Mouse (Mus musculus): ENCODE results near the gene C3. TPM values are rescaled to one million over a fixed set of nuclear protein-coding genes. Genes with fewer than 3 reads are reported as not detected.

Gene C3
- polyA plus RNA-seq, 1 experiment from 2014 or later, result 3.7 TPM

DNA sequence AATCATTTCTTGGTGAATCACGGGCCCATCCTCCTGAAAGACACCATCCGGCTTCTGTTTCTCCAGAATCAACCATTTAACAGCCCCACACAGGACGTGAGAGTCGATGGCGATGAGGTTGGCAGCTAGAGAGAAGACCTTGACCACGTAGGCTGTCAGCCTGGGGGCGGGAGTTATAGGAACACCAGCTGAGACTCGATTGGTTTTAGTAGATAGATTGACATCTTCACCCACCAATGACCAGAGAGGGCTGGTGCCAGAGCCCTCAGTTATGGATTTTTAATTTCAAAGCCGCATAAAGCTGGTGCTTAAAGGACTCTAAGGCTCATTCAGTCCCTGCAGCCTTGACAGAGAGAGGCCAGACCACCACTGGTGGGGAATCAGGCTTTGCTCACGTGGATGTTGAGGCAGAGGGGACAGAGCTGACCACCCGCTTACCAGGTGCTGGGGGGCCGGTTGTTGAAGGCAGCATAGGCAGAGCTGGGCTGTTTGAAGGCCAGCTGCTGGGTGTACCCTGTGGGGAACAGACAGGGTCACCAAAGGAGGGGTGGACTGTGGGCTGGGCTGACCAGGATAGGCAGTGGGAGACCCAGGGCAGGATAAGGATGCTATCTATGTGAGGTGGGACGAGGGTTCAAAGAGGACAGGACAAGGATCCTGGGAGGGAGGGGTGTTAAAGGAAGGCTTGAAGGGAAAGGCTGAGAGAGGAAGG lies 13.1 kb downstream of the C3 start:
- Histone ChIP-seq H3K4me1 (peaks cover 4% of the 10 kb centered on the region; the same call in 1 of the 2 replicates), H3K4me2 (peak overlapping the region; percentile 34), H3K9ac (replicated peaks) (no peak overlapping the region; the same call in 1 of the 2 replicates), H3K9me3 (replicated peaks) (no peaks in the 10 kb centered on the region), H3K4me3 (replicated peaks) (no peak overlapping the region), H3K36me3 (no peaks in the 10 kb centered on the region), H3K27me3 (replicated peaks) (no peaks in the 10 kb centered on the region), H3K27ac (replicated peaks) (no peak overlapping the region; the same call in 1 of the 2 replicates)
- 52% methylated on average over 13 of the region's 13 CpGs for WGBS
- ATAC-seq (ENCODE audit: low FRiP score), result peak; percentile 90

DNA sequence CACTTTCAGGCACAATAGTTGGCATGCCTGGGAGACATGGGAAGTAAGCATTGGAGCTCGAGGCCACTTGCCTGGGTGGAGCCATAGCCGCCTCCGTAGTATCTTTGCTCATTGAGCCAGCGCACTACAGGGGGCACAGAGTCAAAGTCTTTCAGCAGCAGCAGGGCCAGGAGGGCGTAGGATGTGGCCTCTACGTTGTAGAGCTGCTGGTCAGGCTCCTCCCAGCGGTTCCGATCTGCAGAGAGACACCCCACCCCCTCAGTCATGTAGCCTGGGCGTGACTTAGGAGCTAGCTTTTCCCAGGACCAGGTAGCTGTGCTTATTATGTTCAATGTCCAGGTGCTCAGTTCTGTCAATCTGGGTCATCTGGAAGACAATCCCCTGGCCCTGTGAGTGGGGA lies 16.4 kb downstream of the C3 start:
- Histone ChIP-seq H3K9me3 (replicated peaks) (no peaks in the 10 kb centered on the region), H3K36me3 (no peaks in the 10 kb centered on the region), H3K4me1 (peaks cover 4% of the 10 kb centered on the region; the same call in 1 of the 2 replicates), H3K9ac (replicated peaks) (no peak overlapping the region), H3K27ac (replicated peaks) (no peak overlapping the region), H3K27me3 (replicated peaks) (no peaks in the 10 kb centered on the region), H3K4me2 (no peak overlapping the region), H3K4me3 (replicated peaks) (no peak overlapping the region)
- ATAC-seq (ENCODE audit: low FRiP score), result no peak
- WGBS, result 66% methylated on average over 9 of the region's 9 CpGs

GRCm38 (mm10) chr17:57209330-57209729 lies 18.6 kb downstream of the C3 start:
- WGBS, result 81% methylated on average over 4 of the region's 4 CpGs
- H3K4me2 ChIP-seq, result no peak overlapping the region

GRCm38 (mm10) chr17:57207938-57208337 lies 20.0 kb downstream of the C3 start:
- H3K4me2 ChIP-seq, result no peak overlapping the region
- H3K9ac ChIP-seq (replicated peaks), result no peak overlapping the region
- H3K4me1 ChIP-seq, result no peaks in the 10 kb centered on the region
- H3K36me3 ChIP-seq, result no peaks in the 10 kb centered on the region
- no peak overlapping the region for H3K4me3 ChIP-seq (replicated peaks)
- no peaks in the 10 kb centered on the region for H3K27me3 ChIP-seq (replicated peaks)
- ATAC-seq (ENCODE audit: low FRiP score), result no peak
- 94% methylated on average over 3 of the region's 3 CpGs for WGBS
- no peak overlapping the region for H3K27ac ChIP-seq (replicated peaks)
- no peaks in the 10 kb centered on the region for H3K9me3 ChIP-seq (replicated peaks)

More at GRCm38 (mm10) chr17:57209330-57209729, 18.6 kb downstream of the C3 start:
- H3K9ac ChIP-seq (replicated peaks), result no peak overlapping the region
- no peak overlapping the region for H3K27ac ChIP-seq (replicated peaks)
- no peaks in the 10 kb centered on the region for H3K27me3 ChIP-seq (replicated peaks)
- H3K4me1 ChIP-seq, result no peaks in the 10 kb centered on the region
- H3K9me3 ChIP-seq (replicated peaks), result no peaks in the 10 kb centered on the region
- no peak for ATAC-seq (ENCODE audit: low FRiP score)
- H3K36me3 ChIP-seq, result no peaks in the 10 kb centered on the region
- H3K4me3 ChIP-seq (replicated peaks), result no peak overlapping the region

- H3K4me1 ChIP-seq, result no peaks in the 10 kb centered on the region
- no peak overlapping the region for H3K27ac ChIP-seq (replicated peaks)
- no peak overlapping the region for H3K4me2 ChIP-seq
- WGBS, result 84% methylated on average over 10 of the region's 10 CpGs
- no peaks in the 10 kb centered on the region for H3K9me3 ChIP-seq (replicated peaks)
- no peaks in the 10 kb centered on the region for H3K27me3 ChIP-seq (replicated peaks)
- no peak overlapping the region for H3K9ac ChIP-seq (replicated peaks)
- H3K36me3 ChIP-seq, result no peaks in the 10 kb centered on the region
- H3K4me3 ChIP-seq (replicated peaks), result no peak overlapping the region
- ATAC-seq (ENCODE audit: low FRiP score), result no peak
These were observed 25.9 kb downstream of the C3 start for GRCm38 (mm10) chr17:57201841-57202724.

DNA sequence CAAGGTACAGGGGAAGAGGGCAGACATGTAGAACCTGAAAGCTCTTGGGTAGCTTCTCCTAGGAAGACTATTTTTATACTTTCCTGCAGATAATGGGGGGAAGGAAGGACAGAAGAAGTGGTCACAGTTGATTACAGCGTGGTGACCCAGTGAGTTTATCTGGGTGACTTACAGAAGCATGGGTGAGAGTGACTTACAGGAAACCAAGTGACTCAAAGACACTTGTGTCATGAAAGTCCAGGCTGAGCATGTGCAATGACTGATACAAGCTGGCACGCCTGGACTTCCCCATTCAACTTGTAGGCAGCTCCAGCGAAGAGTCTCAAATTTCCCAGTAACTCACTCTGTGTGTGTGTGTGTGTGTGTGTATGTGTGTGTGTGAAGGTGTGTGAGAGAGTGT lies 29.7 kb downstream of the C3 start:
- no peak overlapping the region for H3K4me2 ChIP-seq
- H3K36me3 ChIP-seq, result no peaks in the 10 kb centered on the region
- no peak overlapping the region for H3K27ac ChIP-seq (replicated peaks)
- H3K9ac ChIP-seq (replicated peaks), result no peak overlapping the region
- no peaks in the 10 kb centered on the region for H3K9me3 ChIP-seq (replicated peaks)
- no peak for ATAC-seq (ENCODE audit: low FRiP score)
- no peaks in the 10 kb centered on the region for H3K27me3 ChIP-seq (replicated peaks)
- WGBS, result 87% methylated on average over 3 of the region's 3 CpGs
- no peaks in the 10 kb centered on the region for H3K4me1 ChIP-seq
- H3K4me3 ChIP-seq (replicated peaks), result no peak overlapping the region

GRCm38 (mm10) chr17:57195326-57196010 lies 32.5 kb downstream of the C3 start:
- Histone ChIP-seq H3K4me3 (replicated peaks) (no peak overlapping the region), H3K4me1 (no peaks in the 10 kb centered on the region), H3K27ac (replicated peaks) (no peak overlapping the region), H3K27me3 (replicated peaks) (no peaks in the 10 kb centered on the region), H3K4me2 (no peak overlapping the region), H3K36me3 (no peaks in the 10 kb centered on the region), H3K9me3 (replicated peaks) (no peaks in the 10 kb centered on the region), H3K9ac (replicated peaks) (no peak overlapping the region)
- ATAC-seq (ENCODE audit: low FRiP score), result no peak
- 81% methylated on average over 8 of the region's 8 CpGs for WGBS

- H3K4me2 ChIP-seq, result no peak overlapping the region
- WGBS, result 84% methylated on average over 3 of the region's 3 CpGs
- no peak for ATAC-seq (ENCODE audit: low FRiP score)
These were observed 33.2 kb downstream of the C3 start for GRCm38 (mm10) chr17:57194771-57195170.

DNA sequence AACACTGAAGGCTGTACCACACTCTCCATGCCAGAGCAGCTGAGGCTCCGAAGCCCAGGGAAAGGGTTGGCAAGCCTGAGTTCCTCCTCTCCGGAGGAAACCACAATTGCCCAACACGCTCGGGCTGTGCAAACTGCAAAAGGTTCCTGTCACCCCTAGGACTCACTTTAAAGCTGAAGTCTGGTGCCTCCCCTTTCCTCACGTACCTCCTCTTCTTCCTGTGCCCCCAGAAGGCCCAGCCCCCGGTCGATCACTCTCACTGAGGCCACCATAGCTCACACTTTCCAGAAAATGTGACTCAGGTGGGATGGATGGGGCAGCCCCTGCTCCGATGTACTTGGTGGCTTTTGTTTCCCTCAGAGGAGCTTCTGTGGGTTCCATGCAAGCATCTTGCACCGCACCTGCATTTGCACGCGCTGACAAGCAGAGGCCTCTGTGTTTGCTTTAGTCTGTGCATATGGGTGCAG lies 33.9 kb downstream of the C3 start, which contains the start of gene Tnfsf14:
Gene Tnfsf14 (minus strand): TSS at position 137 of the 467 bp plus-strand sequence.
- H3K36me3 ChIP-seq, result no peaks in the 10 kb centered on the region
- no peak within 1 kb of the TSS for H3K27ac ChIP-seq (replicated peaks)
- no peaks in the 10 kb centered on the region for H3K27me3 ChIP-seq (replicated peaks)
- no peak within 1 kb of the TSS for H3K4me3 ChIP-seq (replicated peaks)
- H3K9ac ChIP-seq (replicated peaks), result no peak within 1 kb of the TSS
- no peaks in the 10 kb centered on the region for H3K9me3 ChIP-seq (replicated peaks)
- no peak for ATAC-seq (ENCODE audit: low FRiP score)
- no peaks in the 10 kb centered on the region for H3K4me1 ChIP-seq
- WGBS, result 81% methylated on average over 11 of the region's 11 CpGs
- H3K4me2 ChIP-seq, result no peak within 1 kb of the TSS

More at GRCm38 (mm10) chr17:57194771-57195170, 33.2 kb downstream of the C3 start:
- Histone ChIP-seq H3K27ac (replicated peaks) (no peak overlapping the region), H3K4me3 (replicated peaks) (no peak overlapping the region), H3K9me3 (replicated peaks) (no peaks in the 10 kb centered on the region), H3K4me1 (no peaks in the 10 kb centered on the region), H3K27me3 (replicated peaks) (no peaks in the 10 kb centered on the region), H3K36me3 (no peaks in the 10 kb centered on the region), H3K9ac (replicated peaks) (no peak overlapping the region)

DNA sequence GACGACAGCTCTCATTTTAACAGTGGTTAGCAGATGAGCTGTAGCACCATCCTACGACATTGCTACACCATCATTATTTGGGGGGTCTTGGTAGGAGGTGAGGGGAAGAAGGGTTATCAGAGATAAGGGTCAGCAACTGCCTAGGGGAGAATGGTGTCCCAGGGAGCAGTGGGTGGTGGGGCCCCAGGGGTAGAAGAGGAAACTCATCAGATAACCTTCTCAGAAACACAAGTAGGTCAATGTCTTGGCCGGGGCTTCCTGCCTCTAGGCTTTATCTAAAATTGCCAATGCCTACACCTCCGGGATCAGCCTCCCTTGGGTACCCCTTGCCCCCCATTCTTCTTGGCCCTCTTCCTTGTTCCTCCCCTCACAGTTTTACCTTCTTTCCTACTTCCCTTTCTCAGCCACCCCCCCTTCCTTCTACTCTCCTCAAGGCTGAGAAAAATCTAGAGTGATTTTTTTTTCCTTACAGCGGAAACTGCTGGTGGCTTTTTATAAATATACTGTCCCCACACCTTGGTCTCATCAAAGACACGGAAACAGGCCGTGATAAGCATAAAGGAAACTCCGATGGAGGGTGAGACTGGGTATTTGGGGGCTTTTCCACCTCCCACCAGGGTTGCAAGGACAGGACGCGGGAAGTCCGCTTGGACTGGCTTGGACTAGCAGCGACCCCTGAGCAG lies 39.3 kb downstream of the C3 start:
- ATAC-seq (ENCODE audit: low FRiP score), result no peak
- 89% methylated on average over 12 of the region's 12 CpGs for WGBS
- H3K27ac ChIP-seq (replicated peaks), result no peak overlapping the region
- no peaks in the 10 kb centered on the region; the same call in 1 of the 2 replicates for H3K27me3 ChIP-seq (replicated peaks)
- H3K9ac ChIP-seq (replicated peaks), result no peak overlapping the region
- H3K9me3 ChIP-seq (replicated peaks), result no peaks in the 10 kb centered on the region
- no peak overlapping the region for H3K4me2 ChIP-seq
- no peaks in the 10 kb centered on the region for H3K4me1 ChIP-seq
- H3K36me3 ChIP-seq, result no peaks in the 10 kb centered on the region
- no peak overlapping the region for H3K4me3 ChIP-seq (replicated peaks)

GRCm38 (mm10) chr17:57185641-57186040 lies 42.3 kb downstream of the C3 start:
- no peaks in the 10 kb centered on the region; the same call in 1 of the 2 replicates for H3K27me3 ChIP-seq (replicated peaks)
- H3K9ac ChIP-seq (replicated peaks), result no peak overlapping the region
- ATAC-seq (ENCODE audit: low FRiP score), result no peak
- H3K27ac ChIP-seq (replicated peaks), result no peak overlapping the region
- 79% methylated on average over 2 of the region's 2 CpGs for WGBS
- H3K36me3 ChIP-seq, result no peaks in the 10 kb centered on the region
- no peak overlapping the region for H3K4me2 ChIP-seq
- no peaks in the 10 kb centered on the region for H3K4me1 ChIP-seq
- no peak overlapping the region for H3K4me3 ChIP-seq (replicated peaks)
- H3K9me3 ChIP-seq (replicated peaks), result no peaks in the 10 kb centered on the region

All from neural tube, embryonic 15.5 days (tissue).